Mouse (Mus musculus) MEL (cell line): ENCODE results near the gene Jup. TPM values are rescaled to one million over a fixed set of nuclear protein-coding genes. Genes with fewer than 3 reads are reported as not detected.

Experiments
- DNase-seq: peaks from one replicate; pipeline ENCODE4 v3.0.0; 2011; ENCODE audit warnings: low read depth, low spot score
- H3K27ac ChIP-seq: 2 replicates; pipeline ENCODE4 v1.5.1; 2012; ENCODE audit warnings: low read depth, mild to moderate bottlenecking, control low read depth, low read length, moderate library complexity; ENCODE audit not compliant: control insufficient read depth
- H3K27me3 ChIP-seq, 2 experiments: fragments of 150-350 bp in 1 of 2; sonication (generic) in 1 of 2; 2 replicates each; pipeline ENCODE4 v1.6.1; 2012; ENCODE audit warnings: low read length in 2 of 2, mild to moderate bottlenecking in 2 of 2, improper control_type of control experiment in 1 of 2, moderate library complexity in 1 of 2; ENCODE audit not compliant: insufficient read depth in 2 of 2, control insufficient read depth in 1 of 2
- H3K36me3 ChIP-seq, 2 experiments: 2 replicates each; pipeline ENCODE4 v1.6.1; 2012 to 2014; ENCODE audit warnings: low read length in 2 of 2, improper control_type of control experiment in 1 of 2, inconsistent platforms in 1 of 2, mild to moderate bottlenecking in 1 of 2; ENCODE audit not compliant: insufficient read depth in 2 of 2, control insufficient read depth in 1 of 2
- H3K4me1 ChIP-seq, 2 experiments: fragments of 150-350 bp in 1 of 2; sonication (generic) in 1 of 2; 2 replicates each; pipeline ENCODE4 v1.6.1; 2012; ENCODE audit warnings: low read length in 2 of 2, improper control_type of control experiment in 1 of 2, mild to moderate bottlenecking in 1 of 2; ENCODE audit not compliant: insufficient read depth in 2 of 2, control insufficient read depth in 1 of 2
- H3K4me3 ChIP-seq, 2 experiments: fragments of 150-350 bp in 1 of 2; sonication (generic) in 1 of 2; 2 replicates each; pipeline ENCODE4 v1.5.1; 2012; ENCODE audit warnings: low read depth in 2 of 2, low read length in 2 of 2, mild to moderate bottlenecking in 2 of 2, moderate library complexity in 2 of 2, control low read depth in 1 of 2, improper control_type of control experiment in 1 of 2; ENCODE audit not compliant: control insufficient read depth in 1 of 2, insufficient read depth in 1 of 2
- H3K79me2 ChIP-seq: 2 replicates; pipeline ENCODE4 v1.6.1; 2012; ENCODE audit warnings: mild to moderate bottlenecking, low read length, moderate library complexity; ENCODE audit not compliant: control insufficient read depth, poor library complexity, insufficient read depth
- H3K9ac ChIP-seq: 2 replicates; pipeline ENCODE4 v1.6.1; 2012; ENCODE audit warnings: low read depth, mild to moderate bottlenecking, control low read depth, low read length, moderate library complexity; ENCODE audit not compliant: control insufficient read depth, poor library complexity, severe bottlenecking
- H3K9me3 ChIP-seq: fragments of 150-350 bp; sonication (generic); replicated peaks from 2 replicates; pipeline ENCODE4 v1.6.1; 2012; ENCODE audit warnings: mild to moderate bottlenecking, low read length, improper control_type of control experiment, moderate library complexity; ENCODE audit not compliant: insufficient read depth
- BHLHE40 ChIP-seq: IDR thresholded peaks from 2 replicates; pipeline ENCODE4 v1.6.1; 2012; ENCODE audit warnings: low read depth, mild to moderate bottlenecking, inconsistent platforms, low read length, improper control_type of control experiment, borderline replicate concordance
- CHD1 ChIP-seq: IDR thresholded peaks from 2 replicates; pipeline ENCODE4 v1.6.1; 2012; ENCODE audit warnings: low read depth, mild to moderate bottlenecking, inconsistent platforms, low read length, improper control_type of control experiment
- CHD2 ChIP-seq: IDR thresholded peaks from 2 replicates; pipeline ENCODE4 v1.6.1; 2011; ENCODE audit warnings: low read length, improper control_type of control experiment
- CTCF ChIP-seq, 3 experiments: IDR thresholded peaks in 2 of 3; conservative IDR thresholded peaks in 1 of 3; 2 replicates each; pipeline ENCODE4 v1.5.1; 2011 to 2012; ENCODE audit warnings: low read length in 3 of 3, low read depth in 2 of 3, mild to moderate bottlenecking in 2 of 3, improper control_type of control experiment in 1 of 3, inconsistent platforms in 1 of 3, mixed read lengths in 1 of 3, moderate library complexity in 1 of 3; ENCODE audit not compliant: control insufficient read depth in 1 of 3, insufficient read depth in 1 of 3, poor library complexity in 1 of 3, severe bottlenecking in 1 of 3
- E2F4 ChIP-seq: IDR thresholded peaks from 2 replicates; pipeline ENCODE4 v1.6.1; 2011; ENCODE audit warnings: low read depth, low read length, improper control_type of control experiment, borderline replicate concordance
- ELF1 ChIP-seq: IDR thresholded peaks from 2 replicates; pipeline ENCODE4 v1.6.1; 2014; ENCODE audit warnings: low read depth, mild to moderate bottlenecking, inconsistent platforms, low read length, improper control_type of control experiment, moderate library complexity
- HCFC1 ChIP-seq: IDR thresholded peaks from 2 replicates; pipeline ENCODE4 v1.6.1; 2012; ENCODE audit warnings: low read depth, mild to moderate bottlenecking, inconsistent platforms, low read length, improper control_type of control experiment, moderate library complexity
- JUND ChIP-seq: IDR thresholded peaks from 2 replicates; pipeline ENCODE4 v1.6.1; 2011; ENCODE audit warnings: low read depth, mild to moderate bottlenecking, improper control_type of control experiment, low read length
- KAT2A ChIP-seq: conservative IDR thresholded peaks from 2 replicates; pipeline ENCODE4 v1.6.1; 2012; ENCODE audit warnings: low read depth, low read length, improper control_type of control experiment, inconsistent platforms
- MAFK ChIP-seq: IDR thresholded peaks from 2 replicates; pipeline ENCODE4 v1.6.1; 2011; ENCODE audit warnings: low read depth, mild to moderate bottlenecking, low read length, improper control_type of control experiment, borderline replicate concordance
- MYB ChIP-seq: IDR thresholded peaks from 2 replicates; pipeline ENCODE4 v1.6.1; 2011; ENCODE audit warnings: mild to moderate bottlenecking, low read depth, low read length, improper control_type of control experiment
- NRF1 ChIP-seq: IDR thresholded peaks from 2 replicates; pipeline ENCODE4 v1.6.1; 2014; ENCODE audit warnings: low read depth, mild to moderate bottlenecking, inconsistent platforms, low read length, improper control_type of control experiment, moderate library complexity; ENCODE audit not compliant: poor library complexity, insufficient read depth, severe bottlenecking
- POLR2A ChIP-seq, 2 experiments: IDR thresholded peaks; 2 replicates each; pipeline ENCODE4 v1.6.1; 2011 to 2012; ENCODE audit warnings: low read length in 2 of 2, mild to moderate bottlenecking in 2 of 2, control low read depth in 1 of 2, improper control_type of control experiment in 1 of 2, low read depth in 1 of 2, moderate library complexity in 1 of 2; ENCODE audit not compliant: control insufficient read depth in 1 of 2, insufficient read depth in 1 of 2, poor library complexity in 1 of 2
- POLR2AphosphoS5 ChIP-seq: IDR thresholded peaks from 2 replicates; pipeline ENCODE4 v1.6.1; 2012; ENCODE audit warnings: low read depth, borderline replicate concordance, mild to moderate bottlenecking, inconsistent platforms, low read length, moderate library complexity, mixed read lengths
- RAD21 ChIP-seq: IDR thresholded peaks from 2 replicates; pipeline ENCODE4 v1.6.1; 2011; ENCODE audit warnings: mild to moderate bottlenecking, low read depth, low read length, improper control_type of control experiment
- SIN3A ChIP-seq: IDR thresholded peaks from 2 replicates; pipeline ENCODE4 v1.6.1; 2012; ENCODE audit warnings: low read length, improper control_type of control experiment, inconsistent platforms
- TAL1 ChIP-seq: IDR thresholded peaks from 2 replicates; pipeline ENCODE4 v1.6.1; 2012; ENCODE audit warnings: mild to moderate bottlenecking, inconsistent platforms, low read length, moderate library complexity, mixed read lengths
- USF2 ChIP-seq, 2 experiments: IDR thresholded peaks; 2 replicates each; pipeline ENCODE4 v1.6.1; 2011 to 2012; ENCODE audit warnings: improper control_type of control experiment in 2 of 2, low read length in 2 of 2, borderline replicate concordance in 1 of 2, inconsistent platforms in 1 of 2, low read depth in 1 of 2, mild to moderate bottlenecking in 1 of 2; ENCODE audit not compliant: insufficient read depth in 1 of 2
- ZKSCAN1 ChIP-seq: IDR thresholded peaks from 2 replicates; pipeline ENCODE4 v1.6.1; 2012; ENCODE audit warnings: low read depth, mild to moderate bottlenecking, inconsistent platforms, low read length, improper control_type of control experiment, moderate library complexity
- polyA plus RNA-seq, 2 experiments: library from polyadenylated mRNA; stranded (reverse) in 1 of 2; unstranded in 1 of 2; fragments of >175 nt in 1 of 2; fragments of >200 nt in 1 of 2; gene quantifications; 2 replicates each; pipeline versions ENCODE4 v1.2.1 to v1.2.4; 2012; ENCODE audit warnings: low replicate concordance in 2 of 2, low read depth in 1 of 2; ENCODE audit not compliant: insufficient read length in 2 of 2, insufficient read depth in 1 of 2, missing spikeins in 1 of 2
- total RNA-seq: library from RNA; depleted of rRNA; stranded (reverse); fragments of 300-350 nt; gene quantifications from 2 replicates; pipeline ENCODE4 v1.2.3, GENCODE M21; 2012

Gene Jup
- total and polyA plus RNA-seq, 3 experiments, result 1.0 to 8.5 TPM; not detected in 1

DNA sequence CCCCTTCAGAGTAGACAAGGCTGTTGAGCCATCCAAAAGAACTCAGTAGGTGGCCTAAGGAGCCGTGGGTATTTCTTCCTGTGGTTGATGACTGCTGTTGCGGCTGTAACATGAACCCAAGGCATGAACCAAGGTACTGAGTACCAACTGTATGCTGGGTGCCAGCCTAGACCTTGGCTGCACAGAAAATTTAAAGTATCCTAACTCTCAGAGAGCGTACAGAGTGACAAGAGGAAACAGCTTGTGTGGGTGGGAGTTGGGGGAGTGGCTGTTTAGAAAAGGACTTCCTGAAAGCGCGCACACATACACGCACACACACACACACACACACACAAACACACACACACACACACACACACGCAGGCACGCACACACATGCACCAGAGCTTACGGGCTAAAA is 1.8 kb upstream of the Jup start (continued):
- TF ChIP-seq POLR2AphosphoS5, result no peak
- peak; percentile 61; the same call in 1 of the 2 replicates for TF ChIP-seq SIN3A
- no peak for TF ChIP-seq RAD21
- TF ChIP-seq KAT2A, result no peak
- no peak for TF ChIP-seq TAL1
- no peak for TF ChIP-seq BHLHE40
- TF ChIP-seq POLR2A (IDR thresholded peaks at IDR 0.05; ENCODE audit: control insufficient read depth in 1 of 2, insufficient read depth in 1 of 2, low read depth in 1 of 2, low read length in 2 of 2, poor library complexity in 1 of 2), result 0 out of 4 replicates have a peak, but pooled peaks of 1 of the 2 experiments have one; percentile 32
- no peak for TF ChIP-seq CHD2
- TF ChIP-seq USF2 (IDR thresholded peaks at IDR 0.05; ENCODE audit: borderline replicate concordance in 1 of 2, insufficient read depth in 1 of 2, low read depth in 1 of 2, low read length in 2 of 2), result no peak
- no peak for TF ChIP-seq JUND
- TF ChIP-seq HCFC1, result peak; percentile 64
- TF ChIP-seq NRF1, result no peak
- TF ChIP-seq MAFK, result no peak
- TF ChIP-seq ELF1, result peak; percentile 74; the same call in 1 of the 2 replicates

DNA sequence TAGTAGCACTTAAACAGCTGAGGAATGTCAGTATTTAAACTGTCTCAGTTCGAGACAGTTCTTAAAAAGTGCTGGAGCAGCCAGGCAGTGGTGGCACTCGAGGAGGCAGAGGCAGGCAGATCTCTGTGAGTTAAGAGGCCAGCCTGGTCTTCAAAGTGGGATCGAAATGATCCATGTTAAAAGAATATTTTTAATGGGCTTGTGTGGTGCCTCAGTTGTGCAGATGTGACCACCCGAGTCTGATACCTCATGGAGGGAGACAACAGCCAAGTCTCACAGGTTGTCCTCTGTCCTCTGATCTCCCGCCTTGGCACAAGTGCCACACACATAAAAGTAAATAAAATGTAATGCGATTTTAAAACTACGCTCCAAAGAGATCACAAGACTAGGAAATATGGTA is 954 bp upstream of the Jup start:
- no peak overlapping the region for H3K9ac ChIP-seq
- DNase-seq, result no peak
- peaks cover 0 to 39% of the 10 kb centered on the region in 2 experiments; a peak in 2 of 4 replicates for H3K36me3 ChIP-seq
- H3K4me1 ChIP-seq, result peaks cover 20 to 78% of the 10 kb centered on the region in 2 experiments
- H3K79me2 ChIP-seq, result no peaks in the 10 kb centered on the region
- no peak overlapping the region for H3K27ac ChIP-seq
- TF ChIP-seq CTCF (IDR thresholded peaks at IDR 0.05 in 2 of 3, conservative IDR thresholded peaks at IDR 0.05 in 1 of 3; ENCODE audit: control insufficient read depth in 1 of 3, insufficient read depth in 1 of 3, low read depth in 2 of 3, low read length in 3 of 3, poor library complexity in 1 of 3, severe bottlenecking in 1 of 3) (no peak), CHD1 (no peak), USF2 (IDR thresholded peaks at IDR 0.05; ENCODE audit: borderline replicate concordance in 1 of 2, insufficient read depth in 1 of 2, low read depth in 1 of 2, low read length in 2 of 2) (no peak), MYB (no peak), E2F4 (no peak), ZKSCAN1 (no peak)
- H3K27me3 ChIP-seq, result no peaks in the 10 kb centered on the region
- H3K9me3 ChIP-seq, result no peaks in the 10 kb centered on the region
- no peak overlapping the region for H3K4me3 ChIP-seq
